Mouse (Mus musculus) neutrophil, adult 5-6 weeks (primary cell): Measurements from ENCODE around the gene Atxn1. TPM values are rescaled to one million over a fixed set of nuclear protein-coding genes. Genes with fewer than 3 reads are reported as not detected.

Source experiments
- ATAC-seq: fragments of 151-379, 151-347 bp; 2 replicates; pipeline ENCODE4 v1.8.0; 2017; ENCODE audit warnings: mild to moderate bottlenecking, moderate TSS enrichment; ENCODE audit not compliant: insufficient number of reproducible peaks, poor library complexity, low FRiP score, severe bottlenecking; ENCODE audit errors: extremely low read depth
- total RNA-seq: library from RNA; stranded (forward); fragments of 200-1000 nt; gene quantifications from 2 replicates; pipeline ENCODE4 v1.2.3, GENCODE M21; 2017

Gene Atxn1
- total RNA-seq, 1 experiment from 2014 or later, result 22.9 TPM

DNA sequence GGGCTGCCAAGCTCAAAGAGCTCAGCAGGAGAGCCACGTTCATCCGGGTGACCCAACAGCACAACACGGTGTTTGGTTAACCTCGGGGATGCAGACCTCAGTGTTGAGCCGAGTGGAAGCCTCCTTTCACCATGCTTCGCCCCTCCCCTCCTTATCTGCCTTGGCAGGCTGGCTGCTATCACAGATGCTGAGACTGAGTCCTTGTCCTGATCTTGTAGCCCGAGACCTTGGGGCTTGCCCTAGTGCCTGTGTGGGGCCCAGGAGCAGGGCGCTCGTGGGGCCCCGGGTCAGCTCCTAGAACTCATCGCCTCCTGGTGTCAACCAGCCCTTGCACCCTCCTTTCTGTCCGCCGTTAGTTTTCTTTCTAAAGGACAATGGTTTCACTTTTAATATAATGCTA, 418.8 kb downstream of the Atxn1 start:
- ATAC-seq, result no peak

DNA sequence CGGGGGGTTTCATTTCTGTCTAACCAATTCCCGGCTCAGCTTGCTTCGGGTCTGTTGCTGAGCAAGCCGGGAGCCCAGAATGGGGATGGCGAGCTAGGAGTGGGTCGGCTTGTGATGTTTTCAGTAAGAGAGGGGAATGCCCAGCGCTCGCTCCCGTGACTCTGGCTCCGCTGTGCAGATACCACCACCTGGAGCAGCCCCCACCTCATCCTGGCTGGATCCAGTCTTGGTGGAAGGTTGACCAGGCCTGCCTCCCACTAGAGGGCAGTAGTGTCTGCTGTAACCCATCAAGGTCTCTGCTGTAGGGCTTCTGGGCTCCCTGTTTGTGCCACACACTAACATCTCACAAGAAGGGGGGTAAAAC, 425.6 kb downstream of the Atxn1 start:
- peak; percentile 25; the same call in 1 of the 2 replicates for ATAC-seq

- no peak for ATAC-seq
Measured at GRCm38 (mm10) chr13:45538532-45539204, 426.1 kb downstream of the Atxn1 start.

- no peak for ATAC-seq
Measured at GRCm38 (mm10) chr13:45538091-45538490, 426.7 kb downstream of the Atxn1 start.

DNA sequence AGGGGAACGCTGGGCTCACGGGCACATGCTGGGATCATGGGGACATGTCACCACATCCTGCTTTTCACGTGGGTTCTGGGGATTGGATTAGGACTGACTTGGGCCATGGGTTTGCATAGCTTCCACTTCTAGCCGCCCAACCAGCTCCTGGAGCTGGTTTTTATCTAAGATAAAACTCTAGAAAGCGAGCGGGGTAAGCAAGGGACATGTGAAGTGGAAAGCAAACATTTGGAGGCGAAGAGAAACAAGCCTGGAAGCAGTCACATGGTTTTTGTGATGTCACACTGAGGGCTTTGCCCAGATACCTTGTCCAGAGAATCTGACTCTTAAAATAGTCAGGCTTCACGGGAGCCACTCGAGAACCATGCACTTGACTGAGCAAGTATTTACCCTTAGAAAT, 427.7 kb downstream of the Atxn1 start:
- no peak for ATAC-seq

DNA sequence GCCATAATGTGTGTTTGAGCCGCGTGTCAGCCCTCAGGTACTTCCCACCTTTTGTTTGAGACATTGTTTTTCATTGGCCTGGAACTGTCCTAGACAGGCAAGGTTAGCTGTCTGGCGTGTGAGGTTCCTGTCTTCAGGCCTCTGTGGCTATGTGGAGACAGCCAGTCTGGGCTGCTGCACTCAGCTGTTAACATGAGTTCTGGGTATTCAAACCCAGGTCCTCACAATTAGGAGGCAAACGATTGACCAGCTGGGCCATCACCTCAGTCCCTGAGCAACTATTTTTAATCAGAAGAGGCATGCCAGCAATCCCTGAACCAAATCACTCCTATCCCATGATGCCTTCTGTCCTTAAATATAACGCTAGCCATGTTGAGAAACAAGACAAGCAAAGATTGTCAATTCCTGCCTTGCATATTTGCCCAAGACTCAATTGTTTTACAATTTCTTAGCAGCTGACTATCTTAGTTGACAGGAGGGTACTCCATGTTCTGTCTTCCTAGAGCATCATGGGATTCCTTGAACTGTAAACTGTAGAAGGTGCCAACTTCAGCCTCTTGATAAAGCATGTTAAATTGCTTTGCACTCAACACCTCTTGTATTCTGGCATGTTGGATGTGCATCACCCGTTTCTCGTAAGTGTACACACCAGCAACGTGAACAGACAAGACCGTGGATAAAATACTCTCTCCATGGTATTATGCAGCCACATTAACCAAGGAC, 428.9 kb downstream of the Atxn1 start:
- ATAC-seq, result no peak

DNA sequence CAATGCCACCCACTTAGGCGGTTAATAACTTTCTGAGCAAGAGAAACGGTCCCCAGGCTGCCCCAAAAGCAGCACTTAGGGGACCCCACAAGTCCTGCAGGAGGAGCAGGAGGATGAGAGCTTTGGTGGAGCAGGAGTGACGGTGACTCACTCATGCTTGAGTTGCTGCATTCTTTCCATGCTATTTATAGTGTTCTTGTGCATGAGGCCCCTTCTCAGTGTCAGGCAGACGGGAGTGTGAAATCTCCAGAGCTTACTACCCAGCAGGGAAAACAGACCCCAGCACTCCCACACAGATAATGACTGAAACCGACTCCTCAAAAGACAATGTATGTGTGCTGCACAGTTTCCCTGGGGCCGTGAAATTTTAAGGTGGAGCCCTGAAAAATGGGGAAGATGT, 434.1 kb downstream of the Atxn1 start:
- no peak for ATAC-seq

- no peak for ATAC-seq
Measured at GRCm38 (mm10) chr13:45528787-45529186, 436.0 kb downstream of the Atxn1 start.

DNA sequence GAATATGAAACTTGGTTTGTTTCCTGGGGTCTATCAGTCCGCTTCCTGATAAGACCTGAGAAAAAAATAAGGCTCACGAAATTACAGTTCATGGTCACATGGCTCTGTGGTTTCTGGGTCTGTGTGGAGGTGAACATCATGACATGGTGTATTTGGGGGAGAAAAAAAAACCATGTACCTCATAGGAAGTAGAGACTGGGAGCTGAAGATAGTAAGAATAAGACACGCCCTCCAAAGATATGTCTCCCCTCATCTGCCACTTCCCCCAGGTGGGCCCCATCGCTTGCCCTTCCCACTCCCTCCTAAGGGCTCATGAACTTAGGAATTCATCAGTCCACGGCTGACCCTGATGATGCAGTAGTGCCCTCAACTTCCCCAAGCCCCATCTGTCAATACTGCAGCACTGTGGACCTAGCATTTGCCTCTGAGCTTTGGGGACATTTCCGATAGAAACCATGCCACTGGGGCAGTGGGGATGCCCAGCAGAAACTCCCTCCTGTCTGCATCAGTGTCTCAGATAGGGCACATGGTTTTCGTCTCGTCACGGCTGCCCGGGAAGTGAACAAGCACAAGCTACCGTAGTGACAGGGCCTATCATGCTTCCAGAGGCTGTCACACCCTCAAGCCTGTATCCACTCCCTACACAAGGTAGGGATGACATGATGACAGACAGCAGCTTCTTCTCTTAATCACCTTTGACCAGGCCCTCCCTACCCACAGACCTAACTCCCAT, 437.4 kb downstream of the Atxn1 start:
- ATAC-seq, result no peak

- ATAC-seq, result no peak
Measured at GRCm38 (mm10) chr13:45526230-45526629, 438.6 kb downstream of the Atxn1 start.

DNA sequence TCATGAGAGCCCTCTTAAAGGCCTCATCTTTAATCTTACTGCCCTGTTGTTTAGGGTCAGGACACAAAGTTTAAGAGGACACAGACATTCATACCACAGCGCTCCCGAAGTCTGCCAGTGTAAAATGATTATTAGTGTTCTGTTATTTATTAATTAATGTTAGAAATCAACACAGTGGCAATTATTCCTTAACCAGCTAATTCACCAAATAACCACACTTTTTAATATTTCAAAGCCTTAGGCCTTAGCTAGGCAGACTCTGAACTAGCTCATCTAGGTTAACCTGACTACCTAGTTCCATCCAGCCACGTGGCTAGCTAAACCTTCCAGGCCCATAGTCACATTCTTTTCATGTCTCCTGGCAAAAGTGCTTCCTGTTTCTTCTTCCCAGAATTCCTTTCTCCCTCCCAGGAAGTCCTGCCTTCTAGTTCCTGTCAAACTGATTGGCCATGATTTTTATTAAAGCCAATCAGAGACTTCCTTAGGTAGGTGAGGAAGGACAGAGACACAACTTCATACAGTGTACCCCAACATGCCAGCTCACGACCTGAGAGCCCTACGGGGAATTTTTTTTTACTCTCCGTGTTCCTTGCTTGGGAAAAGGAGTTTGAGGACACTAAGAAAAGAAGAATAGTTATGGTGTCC, 439.9 kb downstream of the Atxn1 start:
- ATAC-seq, result no peak

DNA sequence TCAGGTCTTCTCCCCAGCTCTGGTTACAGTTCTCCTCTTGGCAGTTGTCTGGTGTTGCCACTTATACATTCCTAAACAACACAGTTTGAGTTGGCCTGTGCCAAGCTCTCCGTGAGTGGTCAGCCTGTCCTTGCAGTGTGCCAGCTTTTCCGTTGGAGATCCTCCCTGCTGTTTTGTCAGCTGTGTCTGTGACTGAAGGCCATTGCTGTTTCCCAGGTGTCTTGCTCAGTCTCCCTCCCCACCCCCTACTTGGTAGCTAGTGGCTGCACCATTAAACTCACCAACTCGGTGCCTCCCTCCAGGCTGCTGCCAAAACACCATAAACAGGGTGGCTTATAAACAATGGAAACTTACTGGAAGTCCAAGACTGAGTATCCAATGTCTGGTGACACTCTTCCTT, 440.5 kb downstream of the Atxn1 start:
- no peak for ATAC-seq

- ATAC-seq, result no peak
Measured at GRCm38 (mm10) chr13:45516501-45517393, 448.1 kb downstream of the Atxn1 start.

DNA sequence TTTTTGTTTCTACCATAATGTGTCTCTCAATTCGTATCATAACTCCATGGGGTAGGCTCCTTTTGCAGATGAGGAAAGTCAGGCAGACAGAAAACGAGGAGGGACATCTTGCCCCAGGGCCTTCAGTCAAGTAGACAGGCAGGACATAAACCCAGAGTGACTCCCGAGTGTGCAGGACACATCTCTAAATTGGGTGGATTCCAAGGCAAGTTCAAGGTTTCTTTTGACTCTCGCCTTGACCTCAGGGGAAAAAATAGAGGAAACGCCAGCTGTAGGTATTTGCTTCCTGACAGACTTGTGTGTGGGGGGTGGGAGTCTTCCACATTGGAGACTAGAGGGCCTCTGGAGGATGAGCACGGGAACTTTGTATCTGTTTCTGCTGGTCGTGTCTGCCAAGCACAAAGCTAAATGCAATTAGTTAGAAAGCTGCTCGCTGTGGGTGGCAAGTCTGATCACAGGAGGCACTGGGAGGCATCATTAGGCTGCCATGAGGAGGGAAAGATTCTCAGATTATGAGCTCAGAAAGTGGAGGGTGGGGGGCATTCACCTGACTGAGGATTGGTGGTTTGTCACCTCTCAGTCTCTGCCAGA, 449.9 kb downstream of the Atxn1 start:
- no peak for ATAC-seq

DNA sequence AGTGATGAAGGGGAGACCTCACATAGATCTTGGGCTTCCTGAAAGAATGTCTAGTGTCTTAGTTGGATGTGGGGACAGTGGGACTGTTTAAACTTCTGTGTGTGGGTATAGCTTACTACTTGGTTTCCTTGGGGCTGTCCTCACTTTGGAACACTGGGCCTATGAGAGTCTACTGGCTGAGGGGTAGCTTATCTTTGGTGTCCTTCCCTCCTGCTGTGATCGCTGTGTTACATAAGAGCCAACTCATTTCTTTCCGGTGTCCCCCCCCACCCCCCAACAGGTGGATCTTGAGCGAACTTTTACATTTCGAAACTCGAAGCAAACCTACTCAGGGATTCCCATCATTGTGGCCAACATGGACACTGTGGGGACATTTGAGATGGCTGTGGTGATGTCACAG, 450.7 kb downstream of the Atxn1 start:
- no peak for ATAC-seq

GRCm38 (mm10) chr13:45513009-45513984, 451.5 kb downstream of the Atxn1 start:
- no peak for ATAC-seq

- ATAC-seq, result no peak
Measured at GRCm38 (mm10) chr13:45512531-45512930, 452.3 kb downstream of the Atxn1 start.
